Mouse (Mus musculus): Measurements from ENCODE around the gene Arl10. TPM values are rescaled to one million over a fixed set of nuclear protein-coding genes. Genes with fewer than 3 reads are reported as not detected.

Gene Arl10
- polyA plus RNA-seq (2015; fragmentation: Nextera tagmentation; extraction: Ambion mirVana), result 16.4 and 21.1 TPM in 2 replicates

DNA sequence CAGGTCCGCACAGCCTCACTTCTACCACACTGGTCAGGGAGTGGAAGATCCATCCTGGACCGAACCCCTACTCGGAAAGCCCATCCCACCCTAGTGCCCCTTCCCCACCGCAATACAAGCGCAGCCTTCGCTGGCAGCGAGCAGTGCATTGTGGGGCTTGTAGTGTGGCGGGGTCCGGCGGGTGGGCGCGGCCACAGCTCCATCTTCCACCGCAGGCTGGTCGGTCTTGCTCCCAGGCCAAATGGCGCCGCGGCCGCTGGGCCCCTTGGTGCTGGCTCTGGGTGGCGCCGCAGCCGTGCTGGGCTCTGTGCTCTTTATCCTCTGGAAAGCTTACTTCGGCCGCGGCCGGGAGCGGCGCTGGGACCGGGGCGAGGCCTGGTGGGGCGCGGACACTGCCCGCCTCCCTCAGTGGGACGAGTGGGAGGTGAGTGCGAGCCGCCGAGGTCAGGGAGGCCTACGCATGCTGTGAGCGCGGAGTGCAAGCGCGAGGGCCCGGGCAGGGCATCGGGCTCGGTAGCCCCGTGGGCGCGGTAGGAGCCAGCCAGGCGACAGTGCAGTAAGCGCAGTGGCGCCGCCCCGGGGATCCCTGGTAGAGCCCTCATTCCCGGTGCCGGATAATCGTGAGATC lies at the start of gene Arl10:
Gene Arl10 (plus strand): TSS at position 162 of the 628 bp plus-strand sequence.
- peak within 1 kb of the TSS; percentile 97 for H3K9ac ChIP-seq
- peak within 1 kb of the TSS; percentile 100 for H3K4me3 ChIP-seq
- H3K36me3 ChIP-seq, result peaks cover 12% of the 10 kb centered on the region
- no peaks in the 10 kb centered on the region for H3K9me3 ChIP-seq (replicated peaks)
- peak within 1 kb of the TSS; percentile 87 for H3K27ac ChIP-seq
- H3K4me2 ChIP-seq, result peak within 1 kb of the TSS; percentile 89
- H3K4me1 ChIP-seq (replicated peaks), result peaks cover 26% of the 10 kb centered on the region
- H3K27me3 ChIP-seq, result no peaks in the 10 kb centered on the region
- under 1% methylated on average over 55 of the region's 55 CpGs for WGBS
- ATAC-seq (replicated peaks; ENCODE audit: insufficient number of reproducible peaks, insufficient read depth, low FRiP score, low read depth), result peak; percentile 86

- Histone ChIP-seq H3K4me2 (no peak overlapping the region), H3K27me3 (no peaks in the 10 kb centered on the region), H3K36me3 (peaks cover 31% of the 10 kb centered on the region), H3K9me3 (replicated peaks) (no peaks in the 10 kb centered on the region), H3K27ac (no peak overlapping the region), H3K4me3 (no peak overlapping the region), H3K4me1 (replicated peaks) (no peaks in the 10 kb centered on the region), H3K9ac (no peak overlapping the region)
- no peak for ATAC-seq (replicated peaks; ENCODE audit: insufficient number of reproducible peaks, insufficient read depth, low FRiP score, low read depth)
- WGBS, result 83% methylated on average over 6 of the region's 6 CpGs
These were observed 47.7 kb upstream of the Arl10 start for GRCm38 (mm10) chr13:54527140-54527539.

DNA sequence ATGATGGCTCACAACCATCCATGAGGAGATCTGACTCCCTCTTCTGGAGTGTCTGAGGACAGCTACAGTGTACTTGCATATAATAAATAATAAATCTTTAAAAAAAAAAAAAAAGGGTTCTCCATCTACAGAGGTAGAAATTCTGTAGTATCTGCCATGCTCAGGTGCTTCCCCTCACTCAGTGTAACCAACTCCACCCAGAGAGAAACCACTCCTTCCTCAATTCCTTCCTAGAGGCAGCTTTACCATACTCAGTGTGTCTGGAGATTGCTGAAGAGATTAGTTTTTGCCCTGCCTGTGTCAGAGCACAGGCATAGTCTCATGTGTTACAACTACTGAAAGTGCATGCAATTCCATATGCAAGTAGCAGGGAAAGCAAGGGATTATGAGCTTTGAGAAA lies 42.7 kb upstream of the Arl10 start:
- H3K9ac ChIP-seq, result no peak overlapping the region
- no peaks in the 10 kb centered on the region for H3K27me3 ChIP-seq
- H3K36me3 ChIP-seq, result peaks cover 18% of the 10 kb centered on the region
- no peak overlapping the region for H3K27ac ChIP-seq
- H3K9me3 ChIP-seq (replicated peaks), result no peaks in the 10 kb centered on the region
- ATAC-seq (replicated peaks; ENCODE audit: insufficient number of reproducible peaks, insufficient read depth, low FRiP score, low read depth), result no peak
- no peak overlapping the region for H3K4me2 ChIP-seq
- H3K4me3 ChIP-seq, result no peak overlapping the region
- no peaks in the 10 kb centered on the region for H3K4me1 ChIP-seq (replicated peaks)

- no peak overlapping the region for H3K4me3 ChIP-seq
- H3K4me1 ChIP-seq (replicated peaks), result no peaks in the 10 kb centered on the region
- H3K4me2 ChIP-seq, result no peak overlapping the region
- ATAC-seq (replicated peaks; ENCODE audit: insufficient number of reproducible peaks, insufficient read depth, low FRiP score, low read depth), result no peak
- H3K27me3 ChIP-seq, result no peaks in the 10 kb centered on the region
- no peak overlapping the region for H3K9ac ChIP-seq
- 84% methylated on average over 7 of the region's 7 CpGs for WGBS
- no peaks in the 10 kb centered on the region for H3K9me3 ChIP-seq (replicated peaks)
- peaks cover 55% of the 10 kb centered on the region for H3K36me3 ChIP-seq
- H3K27ac ChIP-seq, result no peak overlapping the region
These were observed 26.8 kb upstream of the Arl10 start for GRCm38 (mm10) chr13:54548036-54548435.

DNA sequence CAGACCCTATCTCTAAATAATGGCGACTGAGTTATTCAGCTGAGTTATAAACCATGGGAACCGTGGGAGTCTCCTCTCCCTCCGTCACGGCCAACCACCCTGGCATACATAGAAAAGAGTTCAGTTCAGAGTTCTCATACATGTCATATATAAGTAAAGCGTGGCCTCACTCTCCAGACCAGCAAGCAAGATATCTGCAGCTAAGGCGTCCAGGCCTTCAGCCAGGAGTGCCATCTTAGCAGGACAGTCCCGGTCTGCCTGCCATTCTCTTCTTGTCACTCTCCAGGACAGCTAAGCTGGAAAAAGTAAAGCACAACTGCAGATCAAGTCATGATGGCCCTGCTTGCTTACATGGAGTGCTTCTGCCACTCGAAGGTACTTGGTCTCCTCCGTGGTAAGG lies 18.6 kb upstream of the Arl10 start:
- Histone ChIP-seq H3K36me3 (peaks cover 89% of the 10 kb centered on the region), H3K27me3 (no peaks in the 10 kb centered on the region)

DNA sequence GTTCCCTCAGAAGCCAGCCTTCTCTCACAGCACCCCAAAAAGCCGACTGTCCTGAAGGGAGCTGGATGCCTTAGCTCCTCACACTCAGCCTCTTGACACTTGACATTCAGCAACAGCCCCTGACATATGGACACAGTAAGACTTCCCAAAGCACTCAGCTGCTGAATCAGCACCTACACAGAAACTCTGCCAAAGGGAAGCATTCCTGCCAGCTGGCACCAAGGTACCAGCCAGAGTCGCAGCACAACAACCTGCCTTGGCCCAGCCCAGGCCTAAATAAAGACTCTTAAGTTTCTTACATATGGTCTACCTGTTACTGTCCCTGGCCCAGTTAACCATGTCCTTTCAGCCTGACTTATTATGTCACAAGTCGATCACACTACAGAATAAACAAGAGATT lies 18.0 kb upstream of the Arl10 start:
- 78% methylated on average over 3 of the region's 3 CpGs for WGBS
- no peaks in the 10 kb centered on the region for H3K27me3 ChIP-seq

More for the DNA sequence above, 18.6 kb upstream of the Arl10 start:
- H3K9ac ChIP-seq, result no peak overlapping the region
- WGBS, result 90% methylated on average over 9 of the region's 9 CpGs
- H3K4me3 ChIP-seq, result no peak overlapping the region
- no peak overlapping the region for H3K4me2 ChIP-seq
- no peaks in the 10 kb centered on the region for H3K4me1 ChIP-seq (replicated peaks)
- H3K27ac ChIP-seq, result no peak overlapping the region
- no peak for ATAC-seq (replicated peaks; ENCODE audit: insufficient number of reproducible peaks, insufficient read depth, low FRiP score, low read depth)
- no peaks in the 10 kb centered on the region for H3K9me3 ChIP-seq (replicated peaks)

DNA sequence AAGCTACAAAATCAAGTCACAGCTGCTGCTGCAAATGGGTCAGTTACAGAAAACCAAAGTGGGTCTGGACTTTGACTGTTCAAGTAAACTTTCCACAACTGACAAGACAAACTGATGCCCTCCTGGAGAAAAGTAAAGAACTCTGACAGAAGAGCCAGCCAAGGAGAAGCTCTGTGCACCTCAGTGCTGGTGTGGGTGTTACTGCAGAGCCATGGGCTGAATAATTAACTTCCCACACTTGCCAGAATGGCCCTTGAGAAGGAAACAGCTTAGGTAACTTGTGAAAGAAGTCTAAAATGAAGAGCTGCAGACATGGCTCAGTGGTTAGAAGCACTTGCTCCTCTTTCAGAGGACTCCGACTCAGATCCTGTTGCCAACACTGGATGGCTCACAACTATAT lies 17.2 kb upstream of the Arl10 start:
- peaks cover 79% of the 10 kb centered on the region for H3K36me3 ChIP-seq
- 93% methylated on average over 1 of the region's 1 CpGs for WGBS
- H3K9me3 ChIP-seq (replicated peaks), result no peaks in the 10 kb centered on the region

More for the DNA sequence above, 18.0 kb upstream of the Arl10 start:
- H3K4me2 ChIP-seq, result no peak overlapping the region
- no peaks in the 10 kb centered on the region for H3K4me1 ChIP-seq (replicated peaks)
- no peak overlapping the region for H3K27ac ChIP-seq
- H3K9ac ChIP-seq, result no peak overlapping the region
- no peak for ATAC-seq (replicated peaks; ENCODE audit: insufficient number of reproducible peaks, insufficient read depth, low FRiP score, low read depth)
- no peak overlapping the region for H3K4me3 ChIP-seq
- H3K36me3 ChIP-seq, result peaks cover 88% of the 10 kb centered on the region
- H3K9me3 ChIP-seq (replicated peaks), result no peaks in the 10 kb centered on the region

DNA sequence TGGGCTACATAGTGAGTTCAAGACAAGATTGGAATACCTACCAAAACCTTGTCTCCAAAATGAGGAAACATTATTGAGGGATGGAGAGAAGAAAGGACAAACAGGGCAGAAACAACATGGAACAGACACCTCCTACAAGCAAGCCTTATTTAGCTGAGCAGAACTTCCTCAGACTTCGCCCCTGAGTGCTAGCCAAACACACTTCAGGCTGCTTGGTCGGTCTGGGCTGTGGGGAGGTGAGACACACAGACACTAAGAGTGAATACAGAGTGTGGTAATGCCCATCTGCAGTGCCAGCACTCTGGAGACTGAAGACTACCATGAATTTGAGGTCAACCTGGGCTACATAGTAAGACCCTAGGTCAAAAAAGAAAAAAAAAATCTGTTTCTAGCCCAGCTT lies 15.2 kb upstream of the Arl10 start:
- no peak overlapping the region for H3K27ac ChIP-seq
- no peaks in the 10 kb centered on the region for H3K27me3 ChIP-seq
- no peak for ATAC-seq (replicated peaks; ENCODE audit: insufficient number of reproducible peaks, insufficient read depth, low FRiP score, low read depth)
- H3K36me3 ChIP-seq, result peaks cover 62% of the 10 kb centered on the region
- H3K9me3 ChIP-seq (replicated peaks), result no peaks in the 10 kb centered on the region
- 91% methylated on average over 2 of the region's 2 CpGs for WGBS
- no peak overlapping the region for H3K4me2 ChIP-seq
- no peak overlapping the region for H3K9ac ChIP-seq
- peaks cover 9% of the 10 kb centered on the region for H3K4me1 ChIP-seq (replicated peaks)
- no peak overlapping the region for H3K4me3 ChIP-seq

More for the DNA sequence above, 17.2 kb upstream of the Arl10 start:
- Histone ChIP-seq H3K27ac (no peak overlapping the region), H3K4me2 (no peak overlapping the region), H3K9ac (no peak overlapping the region), H3K27me3 (no peaks in the 10 kb centered on the region), H3K4me1 (replicated peaks) (no peaks in the 10 kb centered on the region), H3K4me3 (no peak overlapping the region)
- no peak for ATAC-seq (replicated peaks; ENCODE audit: insufficient number of reproducible peaks, insufficient read depth, low FRiP score, low read depth)

GRCm38 (mm10) chr13:54560608-54561007 lies 14.2 kb upstream of the Arl10 start:
- no peak for ATAC-seq (replicated peaks; ENCODE audit: insufficient number of reproducible peaks, insufficient read depth, low FRiP score, low read depth)
- H3K9me3 ChIP-seq (replicated peaks), result no peaks in the 10 kb centered on the region
- no peak overlapping the region for H3K27ac ChIP-seq
- no peak overlapping the region for H3K9ac ChIP-seq
- peaks cover 58% of the 10 kb centered on the region for H3K36me3 ChIP-seq
- no peak overlapping the region for H3K4me3 ChIP-seq
- no peaks in the 10 kb centered on the region for H3K27me3 ChIP-seq
- 93% methylated on average over 7 of the region's 7 CpGs for WGBS
- no peak overlapping the region for H3K4me2 ChIP-seq
- H3K4me1 ChIP-seq (replicated peaks), result peaks cover 12% of the 10 kb centered on the region

GRCm38 (mm10) chr13:54562562-54562961 lies 12.3 kb upstream of the Arl10 start:
- Histone ChIP-seq H3K9ac (no peak overlapping the region), H3K27me3 (no peaks in the 10 kb centered on the region), H3K27ac (no peak overlapping the region), H3K4me2 (no peak overlapping the region), H3K9me3 (replicated peaks) (no peaks in the 10 kb centered on the region), H3K4me3 (no peak overlapping the region), H3K36me3 (peaks cover 41% of the 10 kb centered on the region), H3K4me1 (replicated peaks) (peaks cover 14% of the 10 kb centered on the region)
- 70% methylated on average over 7 of the region's 7 CpGs for WGBS
- no peak for ATAC-seq (replicated peaks; ENCODE audit: insufficient number of reproducible peaks, insufficient read depth, low FRiP score, low read depth)

GRCm38 (mm10) chr13:54564232-54565200 lies 10.3 kb upstream of the Arl10 start:
- Histone ChIP-seq H3K27me3 (no peaks in the 10 kb centered on the region), H3K9me3 (replicated peaks) (no peaks in the 10 kb centered on the region), H3K4me2 (peak overlapping the region; percentile 73), H3K36me3 (peaks cover 22% of the 10 kb centered on the region), H3K9ac (peak overlapping the region; percentile 94), H3K27ac (peak overlapping the region; percentile 61), H3K4me3 (peak overlapping the region; percentile 90), H3K4me1 (replicated peaks) (peaks cover 14% of the 10 kb centered on the region)
- ATAC-seq (replicated peaks; ENCODE audit: insufficient number of reproducible peaks, insufficient read depth, low FRiP score, low read depth), result peak; percentile 56
- WGBS, result 11% methylated on average over 45 of the region's 45 CpGs

Measured in heart, embryonic 15.5 days (tissue).